8 mouse cellular contexts compared by ENCODE assay signal in the genomic region with DNA sequence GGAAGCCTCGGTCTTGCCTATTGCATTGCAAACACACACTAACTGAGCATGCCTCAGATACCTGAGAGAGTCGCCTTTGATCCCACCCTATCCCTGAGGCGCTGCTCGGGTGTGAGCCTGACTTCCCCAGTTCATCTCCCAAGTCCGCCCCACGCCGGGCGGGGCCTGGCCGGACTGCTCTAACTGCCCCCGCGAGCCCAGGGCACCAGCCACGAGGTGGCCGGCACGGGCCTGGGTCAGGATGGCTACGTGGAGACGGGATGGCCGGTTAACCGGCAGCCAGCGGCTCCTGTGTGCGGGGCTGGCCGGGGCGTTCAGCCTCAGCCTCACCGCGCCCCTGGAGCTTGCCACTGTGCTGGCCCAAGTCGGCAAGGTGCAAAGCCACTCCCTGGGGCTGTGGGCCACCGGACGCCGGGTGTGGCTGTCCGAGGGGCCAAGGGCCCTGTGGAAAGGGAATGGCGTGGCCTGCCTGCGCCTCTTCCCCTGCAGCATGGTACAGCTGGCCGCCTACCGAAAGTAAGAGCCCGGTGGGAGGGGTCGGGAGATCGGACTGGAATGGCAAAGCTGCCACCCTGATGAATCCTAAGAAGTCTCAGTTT. TPM values are rescaled to one million over a fixed set of nuclear protein-coding genes. Genes with fewer than 3 reads are reported as not detected.
DNase-seq lines count a peak whose midpoint lies in the region; ATAC-seq and TF ChIP-seq lines count a peak whose summit lies in the region.

Gene Slc25a43 (plus strand): TSS at position 157 of the 599 bp plus-strand sequence.

- TF ChIP-seq CTCF in cortical plate, adult 2 months (IDR thresholded peaks at IDR 0.05; ENCODE audit: extremely low read depth, insufficient read depth, low read length): no peak

- no peak within 1 kb of the TSS for H3K27ac ChIP-seq in cortical plate, adult 2 months (ENCODE audit: insufficient read depth, low read length)
- peak within 1 kb of the TSS; percentile 53; the same call in 1 of the 2 replicates for H3K27ac ChIP-seq in heart, embryonic 13.5 days (replicated peaks)
- H3K27ac ChIP-seq in kidney, embryonic 16.5 days (ENCODE audit: low read length): no peak within 1 kb of the TSS
- no peak within 1 kb of the TSS for H3K27ac ChIP-seq in stomach, embryonic 14.5 days (ENCODE audit: low read length)

- peak within 1 kb of the TSS; percentile 83 for H3K9ac ChIP-seq in heart, embryonic 13.5 days
- H3K9ac ChIP-seq in kidney, embryonic 16.5 days (replicated peaks; ENCODE audit: low read length): peak within 1 kb of the TSS; percentile 74
- H3K9ac ChIP-seq in stomach, embryonic 14.5 days (replicated peaks; ENCODE audit: low read depth, low read length): 0 out of 2 replicates have a peak within 1 kb of the TSS, but pooled peaks have one; percentile 25

- H3K4me1 ChIP-seq in cortical plate, adult 2 months (ENCODE audit: control insufficient read depth, insufficient read depth, low read length): no peaks in the 10 kb centered on the region; the same call in 1 of the 2 replicates
- H3K4me1 ChIP-seq in heart, embryonic 13.5 days: peaks cover 2% of the 10 kb centered on the region; the same call in 1 of the 2 replicates
- 0 out of 2 replicates have a peak, but pooled peaks cover 2% of the 10 kb centered on the region for H3K4me1 ChIP-seq in kidney, embryonic 16.5 days (ENCODE audit: insufficient read depth, low read length)
- no peaks in the 10 kb centered on the region for H3K4me1 ChIP-seq in stomach, embryonic 14.5 days (ENCODE audit: control insufficient read depth, insufficient read depth, low read length)

- TF ChIP-seq POLR2A in cortical plate, adult 2 months (IDR thresholded peaks at IDR 0.05; ENCODE audit: extremely low read depth, insufficient read depth, low read length): no peak

- no peaks in the 10 kb centered on the region for H3K27me3 ChIP-seq in heart, embryonic 13.5 days (replicated peaks)
- no peaks in the 10 kb centered on the region for H3K27me3 ChIP-seq in kidney, embryonic 16.5 days (ENCODE audit: insufficient read depth, low read length)
- H3K27me3 ChIP-seq in stomach, embryonic 14.5 days (ENCODE audit: control insufficient read depth, insufficient read depth, low read length): no peaks in the 10 kb centered on the region

- peak within 1 kb of the TSS; percentile 77 for H3K4me2 ChIP-seq in heart, embryonic 13.5 days
- peak within 1 kb of the TSS; percentile 68 for H3K4me2 ChIP-seq in kidney, embryonic 16.5 days (replicated peaks; ENCODE audit: low read depth, low read length)
- peak within 1 kb of the TSS; percentile 59 for H3K4me2 ChIP-seq in stomach, embryonic 14.5 days (replicated peaks; ENCODE audit: low read depth, low read length)

- H3K36me3 ChIP-seq in heart, embryonic 13.5 days: no peaks in the 10 kb centered on the region
- H3K36me3 ChIP-seq in kidney, embryonic 16.5 days (ENCODE audit: insufficient read depth, low read length): no peaks in the 10 kb centered on the region
- H3K36me3 ChIP-seq in stomach, embryonic 14.5 days (ENCODE audit: control insufficient read depth, insufficient read depth, low read length): no peaks in the 10 kb centered on the region

- no peaks in the 10 kb centered on the region for H3K9me3 ChIP-seq in heart, embryonic 13.5 days
- H3K9me3 ChIP-seq in kidney, embryonic 16.5 days (ENCODE audit: low read length): no peaks in the 10 kb centered on the region
- no peaks in the 10 kb centered on the region for H3K9me3 ChIP-seq in stomach, embryonic 14.5 days (ENCODE audit: control insufficient read depth, low read depth, low read length)

- ATAC-seq in heart, embryonic 13.5 days (ENCODE audit: extremely low read depth, insufficient number of reproducible peaks, low FRiP score, low TSS enrichment): peak; percentile 42; the same call in 1 of the 2 replicates
- ATAC-seq in kidney, embryonic 16.5 days (ENCODE audit: low FRiP score, low TSS enrichment): peak; percentile 76
- ATAC-seq in stomach, embryonic 14.5 days (ENCODE audit: insufficient number of reproducible peaks, insufficient read depth, low FRiP score, low read depth): peak; percentile 33; the same call in 1 of the 2 replicates

- peak; percentile 15 to 17 for DNase-seq in heart, adult 18-20 months
- no peak for DNase-seq in heart, adult 8-10 months (ENCODE audit: low spot score)
- peak; percentile 39 for DNase-seq in lung, postnatal 36 days
- DNase-seq in layer of hippocampus, adult 11-12 months (ENCODE audit: low spot score): no peak

- WGBS in heart, embryonic 13.5 days: 9% methylated on average over 36 of the region's 36 CpGs
- 21% methylated on average over 36 of the region's 36 CpGs for WGBS in kidney, embryonic 16.5 days
- 23% methylated on average over 34 of the region's 36 CpGs for WGBS in stomach, embryonic 14.5 days

- H3K4me3 ChIP-seq in cortical plate, adult 2 months (ENCODE audit: insufficient read depth, low read length): 0 out of 2 replicates have a peak within 1 kb of the TSS, but pooled peaks have one; percentile 13
- H3K4me3 ChIP-seq in heart, embryonic 13.5 days: peak within 1 kb of the TSS; percentile 57
- peak within 1 kb of the TSS; percentile 53 for H3K4me3 ChIP-seq in kidney, embryonic 16.5 days (ENCODE audit: low read length)
- peak within 1 kb of the TSS; percentile 29 for H3K4me3 ChIP-seq in stomach, embryonic 14.5 days (ENCODE audit: low read depth, low read length)

RNA-seq across cellular contexts. Expression of gene Slc25a43, which starts in this region (rescaled TPM):
- under 1 TPM in 1 of 2 experiments, not detected in 1; 0.26 TPM for total RNA-seq in heart, adult 18-20 months (2021)
- under 1 TPM in 1 of 4 experiments, not detected in 3; 0.53 TPM for total RNA-seq in heart, adult 8-10 months (2022)
- polyA plus RNA-seq in cortical plate, adult 2 months (2012; rRNA removed): 0.44 and 0.81 TPM in 2 replicates
- 3.0 and 4.1 TPM in 2 replicates for polyA plus RNA-seq in heart, embryonic 13.5 days (2015; fragmentation: Nextera tagmentation; extraction: Ambion mirVana)
- 2.9 and 3.3 TPM in 2 replicates for polyA plus RNA-seq in kidney, embryonic 16.5 days (2015; fragmentation: Nextera tagmentation; extraction: Ambion mirVana)
- polyA plus RNA-seq in stomach, embryonic 14.5 days (2014; fragmentation: Nextera tagmentation; extraction: Ambion mirVana): 1.4 and 1.7 TPM in 2 replicates

Comparison
In these comparisons a context has a peak if more than half of its experiments do, and no peak if none do; other contexts are left out.
1. Peak in DNase-seq in heart, adult 18-20 months; RNA of the gene not detected or under 1 TPM.
2. H3K9ac ChIP-seq: peak in every context shown above with its lines; median percentile 83 in heart, embryonic 13.5 days; 74 in kidney, embryonic 16.5 days; 25 in stomach, embryonic 14.5 days.